Mouse (Mus musculus) embryonic facial prominence, embryonic 10.5 days (tissue): ENCODE data around the gene Ralgps1. TPM values are rescaled to one million over a fixed set of nuclear protein-coding genes. Genes with fewer than 3 reads are reported as not detected.
A peak's percentile ranks its signal among the peaks of the same experiment; 100 is the strongest.

Experiments
- DNase-seq: peaks from one replicate; pipeline ENCODE4 v3.0.0-alpha.2; 2017; ENCODE audit warnings: low spot score
- H3K27ac ChIP-seq: fragments of 300-500 bp; sonication (generic); replicated peaks from 2 replicates; pipeline ENCODE4 v1.5.1; 2016; ENCODE audit warnings: mild to moderate bottlenecking
- H3K27me3 ChIP-seq: fragments of 300-500 bp; sonication (generic); replicated peaks from 2 replicates; pipeline ENCODE4 v1.6.1; 2016; ENCODE audit warnings: low read depth, mild to moderate bottlenecking; ENCODE audit not compliant: poor library complexity, severe bottlenecking
- H3K36me3 ChIP-seq: fragments of 300-500 bp; sonication (generic); replicated peaks from 2 replicates; pipeline ENCODE4 v1.6.1; 2016; ENCODE audit warnings: mild to moderate bottlenecking, moderate library complexity
- H3K4me1 ChIP-seq: fragments of 300-500 bp; sonication (generic); 2 replicates; pipeline ENCODE4 v1.6.1; 2016
- H3K4me3 ChIP-seq: fragments of 300-500 bp; sonication (generic); 2 replicates; pipeline ENCODE4 v1.5.1; 2016; ENCODE audit warnings: mild to moderate bottlenecking, moderate library complexity
- H3K9me3 ChIP-seq: fragments of 300-500 bp; sonication (generic); 2 replicates; pipeline ENCODE4 v1.6.1; 2016; ENCODE audit warnings: mild to moderate bottlenecking
- WGBS: fragments of 180-500 bp; shearing (Covaris S2); methylation state at CpG from one replicate; pipeline ENCODE4 v1.1.7; 2016; 5-methylcytosine and 5-hydroxymethylcytosine counted together
- polyA plus RNA-seq: library from polyadenylated mRNA; unstranded; fragments of >200 nt; fragmentation: Nextera tagmentation; extraction: Ambion mirVana; gene quantifications from 2 replicates; pipeline ENCODE4 v1.2.1, GENCODE M21; 2016

Ralgps1 gene
- polyA plus RNA-seq, 1 experiment from 2014 or later: 4.8 TPM

- DNase-seq: no peak
- H3K36me3 ChIP-seq: no peaks in the 10 kb centered on the region
- no peaks in the 10 kb centered on the region for H3K27me3 ChIP-seq
- no peak overlapping the region for H3K4me3 ChIP-seq
- 88% methylated on average over 11 of the region's 11 CpGs for WGBS
- no peak overlapping the region for H3K27ac ChIP-seq
- peaks cover 2% of the 10 kb centered on the region; the same call in 1 of the 2 replicates for H3K9me3 ChIP-seq
- H3K4me1 ChIP-seq: 0 out of 2 replicates have a peak, but pooled peaks cover under 1% of the 10 kb centered on the region
Observed at GRCm38 (mm10) chr2:33393951-33394635, 22.8 kb upstream of the Ralgps1 start.

GRCm38 (mm10) chr2:33393021-33393420 is 21.7 kb upstream of the Ralgps1 start:
- H3K36me3 ChIP-seq: no peaks in the 10 kb centered on the region
- no peak overlapping the region for H3K27ac ChIP-seq
- H3K27me3 ChIP-seq: no peaks in the 10 kb centered on the region
- no peak for DNase-seq
- H3K4me3 ChIP-seq: no peak overlapping the region
- peaks cover 2% of the 10 kb centered on the region; the same call in 1 of the 2 replicates for H3K9me3 ChIP-seq
- no peaks in the 10 kb centered on the region for H3K4me1 ChIP-seq

- peak overlapping the region; percentile 84 for H3K27ac ChIP-seq
- WGBS: 31% methylated on average over 18 of the region's 18 CpGs
- DNase-seq: no peak
Observed at GRCm38 (mm10) chr2:33371648-33372408, 542 bp upstream of the Ralgps1 start.

GRCm38 (mm10) chr2:33370276-33370776 is 960 bp downstream of the Ralgps1 start:
- Histone ChIP-seq H3K27me3 (no peaks in the 10 kb centered on the region; the same call in 1 of the 2 replicates), H3K4me3 (peak overlapping the region; percentile 71), H3K27ac (peak overlapping the region; percentile 84; the same call in 1 of the 2 replicates), H3K9me3 (no peaks in the 10 kb centered on the region), H3K36me3 (no peaks in the 10 kb centered on the region), H3K4me1 (peaks cover 14% of the 10 kb centered on the region)
- no peak for DNase-seq
- WGBS: 13% methylated on average over 15 of the region's 15 CpGs

More at GRCm38 (mm10) chr2:33371648-33372408, 542 bp upstream of the Ralgps1 start:
- no peaks in the 10 kb centered on the region; the same call in 1 of the 2 replicates for H3K27me3 ChIP-seq
- no peaks in the 10 kb centered on the region for H3K36me3 ChIP-seq
- peak overlapping the region; percentile 71 for H3K4me3 ChIP-seq
- H3K9me3 ChIP-seq: 0 out of 2 replicates have a peak, but pooled peaks cover 3% of the 10 kb centered on the region
- H3K4me1 ChIP-seq: peaks cover 14% of the 10 kb centered on the region

GRCm38 (mm10) chr2:33369453-33369852 is 1.8 kb downstream of the Ralgps1 start:
- WGBS: 73% methylated on average over 3 of the region's 3 CpGs
- H3K36me3 ChIP-seq: no peaks in the 10 kb centered on the region
- no peaks in the 10 kb centered on the region; the same call in 1 of the 2 replicates for H3K27me3 ChIP-seq
- H3K27ac ChIP-seq: no peak overlapping the region
- no peak overlapping the region for H3K4me3 ChIP-seq
- no peaks in the 10 kb centered on the region for H3K9me3 ChIP-seq
- no peak for DNase-seq
- H3K4me1 ChIP-seq: peaks cover 14% of the 10 kb centered on the region

GRCm38 (mm10) chr2:33368486-33368885 is 2.8 kb downstream of the Ralgps1 start:
- Histone ChIP-seq H3K36me3 (no peaks in the 10 kb centered on the region), H3K4me1 (peaks cover 14% of the 10 kb centered on the region), H3K27me3 (no peaks in the 10 kb centered on the region; the same call in 1 of the 2 replicates), H3K27ac (no peak overlapping the region), H3K4me3 (no peak overlapping the region), H3K9me3 (no peaks in the 10 kb centered on the region)
- 88% methylated on average over 1 of the region's 1 CpGs for WGBS
- DNase-seq: no peak

GRCm38 (mm10) chr2:33365703-33366471 is 5.4 kb downstream of the Ralgps1 start:
- Histone ChIP-seq H3K9me3 (no peaks in the 10 kb centered on the region), H3K27me3 (no peaks in the 10 kb centered on the region; the same call in 1 of the 2 replicates), H3K36me3 (no peaks in the 10 kb centered on the region), H3K27ac (no peak overlapping the region), H3K4me3 (no peak overlapping the region), H3K4me1 (peaks cover 11% of the 10 kb centered on the region)
- no peak for DNase-seq
- WGBS: 83% methylated on average over 9 of the region's 9 CpGs

GRCm38 (mm10) chr2:33364656-33365055 is 6.6 kb downstream of the Ralgps1 start:
- 0 out of 2 replicates have a peak, but pooled peaks cover 4% of the 10 kb centered on the region for H3K4me1 ChIP-seq
- WGBS: 92% methylated on average over 4 of the region's 4 CpGs
- H3K4me3 ChIP-seq: no peak overlapping the region
- no peak overlapping the region for H3K27ac ChIP-seq
- no peak for DNase-seq
- H3K36me3 ChIP-seq: no peaks in the 10 kb centered on the region
- no peaks in the 10 kb centered on the region for H3K9me3 ChIP-seq
- H3K27me3 ChIP-seq: no peaks in the 10 kb centered on the region; the same call in 1 of the 2 replicates

- Histone ChIP-seq H3K27ac (no peak overlapping the region), H3K36me3 (no peaks in the 10 kb centered on the region)
- WGBS: 81% methylated on average over 4 of the region's 4 CpGs
Observed at GRCm38 (mm10) chr2:33363890-33364289, 7.4 kb downstream of the Ralgps1 start.

GRCm38 (mm10) chr2:33361139-33361716 is 10.1 kb downstream of the Ralgps1 start:
- Histone ChIP-seq H3K9me3 (no peaks in the 10 kb centered on the region), H3K4me1 (no peaks in the 10 kb centered on the region), H3K4me3 (no peak overlapping the region), H3K36me3 (no peaks in the 10 kb centered on the region), H3K27me3 (no peaks in the 10 kb centered on the region), H3K27ac (no peak overlapping the region)
- 86% methylated on average over 9 of the region's 9 CpGs for WGBS
- no peak for DNase-seq

More at GRCm38 (mm10) chr2:33363890-33364289, 7.4 kb downstream of the Ralgps1 start:
- no peaks in the 10 kb centered on the region for H3K27me3 ChIP-seq
- H3K9me3 ChIP-seq: no peaks in the 10 kb centered on the region
- no peak overlapping the region for H3K4me3 ChIP-seq
- no peak for DNase-seq
- H3K4me1 ChIP-seq: no peaks in the 10 kb centered on the region

GRCm38 (mm10) chr2:33360564-33360963 is 10.7 kb downstream of the Ralgps1 start:
- Histone ChIP-seq H3K4me3 (no peak overlapping the region), H3K9me3 (no peaks in the 10 kb centered on the region), H3K36me3 (no peaks in the 10 kb centered on the region), H3K27me3 (no peaks in the 10 kb centered on the region), H3K4me1 (no peaks in the 10 kb centered on the region), H3K27ac (no peak overlapping the region)
- DNase-seq: no peak
- 78% methylated on average over 3 of the region's 3 CpGs for WGBS

GRCm38 (mm10) chr2:33359184-33359583 is 12.1 kb downstream of the Ralgps1 start:
- 92% methylated on average over 8 of the region's 8 CpGs for WGBS
- H3K27me3 ChIP-seq: no peaks in the 10 kb centered on the region
- H3K9me3 ChIP-seq: no peaks in the 10 kb centered on the region
- no peak overlapping the region for H3K4me3 ChIP-seq
- no peaks in the 10 kb centered on the region for H3K36me3 ChIP-seq
- H3K4me1 ChIP-seq: no peaks in the 10 kb centered on the region
- DNase-seq: no peak
- H3K27ac ChIP-seq: no peak overlapping the region
